Mouse (Mus musculus) hindlimb bud, embryonic 11.5 days (tissue): ENCODE measurements around the gene Ghr.
A peak's percentile ranks its signal among the peaks of the same experiment; 100 is the strongest.

ENCODE experiments used
- DNase-seq: peaks from one replicate; pipeline ENCODE4 v3.0.0-alpha.2; 2012; ENCODE audit warnings: low read depth, low spot score; ENCODE audit errors: extremely low spot score

Gene Ghr

GRCm38 (mm10) chr15:3300361-3301100 is 282.8 kb downstream of the Ghr start:
- no peak for DNase-seq

GRCm38 (mm10) chr15:3297615-3298014 is 285.7 kb downstream of the Ghr start:
- no peak for DNase-seq

GRCm38 (mm10) chr15:3295986-3296385 is 287.3 kb downstream of the Ghr start:
- no peak for DNase-seq

- no peak for DNase-seq
Observed at GRCm38 (mm10) chr15:3293477-3293876, 289.8 kb downstream of the Ghr start.

GRCm38 (mm10) chr15:3290435-3290834 is 292.9 kb downstream of the Ghr start:
- DNase-seq = no peak

GRCm38 (mm10) chr15:3286032-3286431 is 297.3 kb downstream of the Ghr start:
- no peak for DNase-seq

- DNase-seq = no peak
Observed at GRCm38 (mm10) chr15:3281737-3282136, 301.6 kb downstream of the Ghr start.

GRCm38 (mm10) chr15:3281216-3281615 is 302.1 kb downstream of the Ghr start:
- DNase-seq = no peak

- DNase-seq = no peak
Observed at GRCm38 (mm10) chr15:3279242-3279641, 304.1 kb downstream of the Ghr start.

- no peak for DNase-seq
Observed at GRCm38 (mm10) chr15:3277391-3277790, 305.9 kb downstream of the Ghr start.

- no peak for DNase-seq
Observed at GRCm38 (mm10) chr15:3273191-3273590, 310.1 kb downstream of the Ghr start.

GRCm38 (mm10) chr15:3271216-3271615 is 312.1 kb downstream of the Ghr start:
- DNase-seq = no peak

- peak; percentile 60 for DNase-seq
Observed at GRCm38 (mm10) chr15:3270646-3271077, 312.6 kb downstream of the Ghr start.

- DNase-seq = peak; percentile 1
Observed at GRCm38 (mm10) chr15:3269996-3270645, 313.2 kb downstream of the Ghr start.

GRCm38 (mm10) chr15:3269496-3269895 is 313.8 kb downstream of the Ghr start:
- DNase-seq = peak; percentile 8

- no peak for DNase-seq
Observed at GRCm38 (mm10) chr15:3268247-3268646, 315.0 kb downstream of the Ghr start, which contains the start of gene Selenop. Selenop (plus strand) TSS chr15:3268547.
